Comparison of ENCODE assay signal across 9 mouse cellular contexts in the genomic region with DNA sequence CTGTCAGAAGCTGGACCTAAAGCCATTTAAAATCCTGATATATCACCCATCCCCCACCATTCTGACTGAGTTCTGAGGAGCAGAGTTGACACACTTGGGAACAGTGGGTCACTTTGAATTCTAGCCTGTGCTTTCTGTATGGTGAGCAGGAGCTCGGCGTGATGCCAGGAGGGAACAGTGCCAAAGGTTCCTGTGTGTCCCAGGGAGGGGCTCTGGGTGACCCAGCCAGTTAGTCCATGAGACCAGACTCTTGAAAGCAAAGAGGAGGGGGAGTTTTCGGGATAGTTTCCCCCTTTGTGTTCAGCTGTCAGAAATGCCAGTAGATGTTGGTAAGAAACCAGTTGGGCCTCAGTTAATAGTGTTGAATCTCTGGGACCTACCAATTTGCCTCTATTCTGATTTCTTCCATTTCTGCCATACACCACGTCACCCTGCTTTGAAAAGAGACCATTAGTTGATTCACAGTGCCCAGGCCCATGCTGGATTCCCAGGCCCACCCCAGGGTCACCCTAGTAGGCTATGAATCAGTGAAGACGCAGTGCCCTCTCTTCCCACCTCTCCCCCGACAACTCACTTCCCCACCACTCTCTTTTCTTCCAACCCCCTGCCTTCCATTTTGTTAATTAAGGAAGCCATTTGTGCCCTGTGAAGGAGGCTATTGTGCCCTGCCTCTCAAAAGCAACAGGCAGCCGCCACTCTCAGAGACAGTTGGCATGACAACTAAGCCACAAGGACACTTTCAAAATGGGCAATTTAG. TPM values are rescaled to one million over a fixed set of nuclear protein-coding genes. Genes with fewer than 3 reads are reported as not detected.
DNase-seq lines count a peak whose midpoint lies in the region; ATAC-seq and TF ChIP-seq lines count a peak whose summit lies in the region.
"Had no signal": no experiment of that assay in that cellular context is flagged by ENCODE, and none has a peak within 500 bp of the region (broad histone marks: within the 10 kb centered on the region; RNA-seq: fewer than 3 reads in every experiment).

No protein-coding gene starts in this region.

- intact Hi-C loops in gastrocnemius, adult 2 months (cut with DNase I) = no loop called here

- TF ChIP-seq EP300 in liver, postnatal 0 days (IDR thresholded peaks at IDR 0.05; ENCODE audit: low read depth) = no peak

- no peak overlapping the region for H3K4me2 ChIP-seq in liver, postnatal 0 days (ENCODE audit: low read depth, low read length)
- H3K4me2 ChIP-seq in liver, embryonic 11.5 days = no peak overlapping the region
- H3K4me2 ChIP-seq in hindbrain, embryonic 12.5 days (replicated peaks) = no peak overlapping the region

- no peak overlapping the region for H3K27ac ChIP-seq in liver, postnatal 0 days (ENCODE audit: low read depth)
- H3K27ac ChIP-seq in liver, embryonic 11.5 days (ENCODE audit: low read depth, low read length) = no peak overlapping the region
- no peak overlapping the region for H3K27ac ChIP-seq in hindbrain, embryonic 12.5 days
- no peak overlapping the region for H3K27ac ChIP-seq in gastrocnemius, adult 2 months

- TF ChIP-seq CTCF in liver, postnatal 0 days (IDR thresholded peaks at IDR 0.05; ENCODE audit: low read depth) = no peak
- no peak for TF ChIP-seq CTCF in gastrocnemius, adult 2 months (IDR thresholded peaks at IDR 0.05)

- no peaks in the 10 kb centered on the region for H3K4me1 ChIP-seq in liver, postnatal 0 days (ENCODE audit: insufficient read depth)
- H3K4me1 ChIP-seq in liver, embryonic 11.5 days (replicated peaks; ENCODE audit: control insufficient read depth, insufficient read depth, low read length) = no peaks in the 10 kb centered on the region
- H3K4me1 ChIP-seq in hindbrain, embryonic 12.5 days = peaks cover 11% of the 10 kb centered on the region

- H3K4me3 ChIP-seq in liver, postnatal 0 days (ENCODE audit: low read depth, low read length) = no peak overlapping the region
- no peak overlapping the region for H3K4me3 ChIP-seq in liver, embryonic 11.5 days (ENCODE audit: low read depth, low read length)
- H3K4me3 ChIP-seq in hindbrain, embryonic 12.5 days = no peak overlapping the region
- H3K4me3 ChIP-seq in gastrocnemius, adult 2 months = no peak overlapping the region
- H3K4me3 ChIP-seq: erythroblast, embryonic 14.5 days had no signal

- no peaks in the 10 kb centered on the region for H3K27me3 ChIP-seq in liver, postnatal 0 days (ENCODE audit: insufficient read depth, low read length)
- no peaks in the 10 kb centered on the region for H3K27me3 ChIP-seq in liver, embryonic 11.5 days (replicated peaks; ENCODE audit: control insufficient read depth, insufficient read depth, low read length)
- no peaks in the 10 kb centered on the region for H3K27me3 ChIP-seq in hindbrain, embryonic 12.5 days

- DNase-seq in cerebellum, postnatal 10 days = peak; percentile 75 to 79
- DNase-seq in cerebellum, adult 9-11 months = no peak
- peak; percentile 24 for DNase-seq in liver, postnatal 0 days
- no peak for DNase-seq in liver, embryonic 11.5 days (ENCODE audit: low spot score)
- peak; percentile 28 for DNase-seq in ovary, postnatal 14 days (ENCODE audit: low spot score)
- no peak for DNase-seq in gastrocnemius, adult 2 months
- no peak for DNase-seq in thymus, adult 18-20 months

- ATAC-seq in liver, postnatal 0 days = no peak
- ATAC-seq in liver, embryonic 11.5 days (replicated peaks; ENCODE audit: low FRiP score) = no peak
- peak; percentile 88 for ATAC-seq in hindbrain, embryonic 12.5 days (ENCODE audit: low FRiP score)

- H3K36me3 ChIP-seq in liver, postnatal 0 days (replicated peaks; ENCODE audit: insufficient read depth, low read length) = no peaks in the 10 kb centered on the region
- no peaks in the 10 kb centered on the region for H3K36me3 ChIP-seq in liver, embryonic 11.5 days (ENCODE audit: control insufficient read depth, insufficient read depth, low read length)
- H3K36me3 ChIP-seq in hindbrain, embryonic 12.5 days = no peaks in the 10 kb centered on the region

- H3K9me3 ChIP-seq in liver, postnatal 0 days (ENCODE audit: low read length) = no peaks in the 10 kb centered on the region
- H3K9me3 ChIP-seq in liver, embryonic 11.5 days (ENCODE audit: control insufficient read depth, low read length) = no peaks in the 10 kb centered on the region
- no peaks in the 10 kb centered on the region for H3K9me3 ChIP-seq in hindbrain, embryonic 12.5 days (replicated peaks)

- no peak overlapping the region for H3K9ac ChIP-seq in liver, postnatal 0 days (replicated peaks)
- H3K9ac ChIP-seq in liver, embryonic 11.5 days (ENCODE audit: low read depth, low read length) = no peak overlapping the region
- no peak overlapping the region for H3K9ac ChIP-seq in hindbrain, embryonic 12.5 days

- WGBS in liver, postnatal 0 days (ENCODE audit: insufficient replicate concordance) = 78% methylated on average over 7 of the region's 7 CpGs
- WGBS in liver, embryonic 11.5 days = 77% methylated on average over 7 of the region's 7 CpGs
- WGBS in hindbrain, embryonic 12.5 days = 47% methylated on average over 7 of the region's 7 CpGs

RNA-seq across cellular contexts. Expression of a gene that starts 38.6 kb away (rescaled TPM):
- 66.0 and 70.7 TPM in 2 replicates for polyA plus RNA-seq in liver, postnatal 0 days (2015; fragmentation: Nextera tagmentation; extraction: Ambion mirVana)
- 134 and 157 TPM in 2 replicates for polyA plus RNA-seq in liver, embryonic 11.5 days (2014; fragmentation: Nextera tagmentation; extraction: Ambion mirVana)
- 175 and 187 TPM in 2 replicates for polyA plus RNA-seq in hindbrain, embryonic 12.5 days (2016; fragmentation: Nextera tagmentation; extraction: Ambion mirVana)
- total RNA-seq in gastrocnemius, adult 2 months (2021) = 10 to 100 TPM; 71.4 to 72.2 TPM

RNA-seq across cellular contexts. Expression of a gene that starts 39.0 kb away (rescaled TPM):
- 85.5 and 94.5 TPM in 2 replicates for polyA plus RNA-seq in liver, postnatal 0 days (2015; fragmentation: Nextera tagmentation; extraction: Ambion mirVana)
- 1.9 and 2.9 TPM in 2 replicates for polyA plus RNA-seq in liver, embryonic 11.5 days (2014; fragmentation: Nextera tagmentation; extraction: Ambion mirVana)
- polyA plus RNA-seq in hindbrain, embryonic 12.5 days (2016; fragmentation: Nextera tagmentation; extraction: Ambion mirVana) = 0.67 and 1.1 TPM in 2 replicates
- total RNA-seq in gastrocnemius, adult 2 months (2021) = not detected
- polyA plus RNA-seq: erythroblast, embryonic 14.5 days had no signal

Comparison
In these comparisons a context has a peak if more than half of its experiments do, and no peak if none do; other contexts are left out.
1. DNase-seq: peak in cerebellum, postnatal 10 days (2 of 2), liver, postnatal 0 days (single experiment) and ovary, postnatal 14 days (single experiment); none in cerebellum, adult 9-11 months (single experiment), liver, embryonic 11.5 days (single experiment), gastrocnemius, adult 2 months (single experiment) and thymus, adult 18-20 months (0 of 2).
2. RNA of a gene that starts 39.0 kb away (polyA plus RNA-seq): 85.5 to 94.5 TPM in liver, postnatal 0 days; 1.9 to 2.9 TPM in liver, embryonic 11.5 days and 0.67 to 1.1 TPM in hindbrain, embryonic 12.5 days; every median in the first group is over 10 times any median in the second.